ENCODE assay signal across 16 mouse cellular contexts in genomic region chr15:101325991-101326534, GRCm38 (mm10). TPM values are rescaled to one million over a fixed set of nuclear protein-coding genes. Genes with fewer than 3 reads are reported as not detected.
DNase-seq lines count a peak whose midpoint lies in the region; ATAC-seq and TF ChIP-seq lines count a peak whose summit lies in the region.
"Had no signal": no experiment of that assay in that cellular context is flagged by ENCODE, and none has a peak within 500 bp of the region (broad histone marks: within the 10 kb centered on the region; RNA-seq: fewer than 3 reads in every experiment).

No protein-coding gene starts in this region.

- no peak for ATAC-seq in stomach, embryonic 15.5 days (ENCODE audit: insufficient read depth, low FRiP score, low read depth)
- no peak for ATAC-seq in stomach, postnatal 0 days (ENCODE audit: low FRiP score, low TSS enrichment)
- ATAC-seq in stomach, embryonic 16.5 days (ENCODE audit: insufficient read depth, low FRiP score) = no peak
- ATAC-seq: forebrain, postnatal 0 days; hindbrain, embryonic 16.5 days had no signal

- no peaks in the 10 kb centered on the region for H3K36me3 ChIP-seq in stomach, embryonic 15.5 days
- H3K36me3 ChIP-seq in stomach, postnatal 0 days (ENCODE audit: control insufficient read depth, insufficient read depth, low read length) = no peaks in the 10 kb centered on the region
- H3K36me3 ChIP-seq in stomach, embryonic 16.5 days (ENCODE audit: control insufficient read depth, insufficient read depth, low read length) = no peaks in the 10 kb centered on the region

- no peaks in the 10 kb centered on the region for H3K9me3 ChIP-seq in stomach, embryonic 15.5 days
- no peaks in the 10 kb centered on the region for H3K9me3 ChIP-seq in stomach, postnatal 0 days (ENCODE audit: control insufficient read depth, low read length)
- no peaks in the 10 kb centered on the region for H3K9me3 ChIP-seq in stomach, embryonic 16.5 days (replicated peaks; ENCODE audit: control insufficient read depth, low read length)

- TF ChIP-seq EP300 in stomach, postnatal 0 days (optimal IDR thresholded peaks at IDR 0.05) = no peak

- no peak overlapping the region for H3K27ac ChIP-seq in gastrocnemius, adult 2 months
- peak overlapping the region; percentile 54; the same call in 1 of the 2 replicates for H3K27ac ChIP-seq in stomach, embryonic 15.5 days
- H3K27ac ChIP-seq in stomach, postnatal 0 days (replicated peaks) = no peak overlapping the region
- H3K27ac ChIP-seq in stomach, embryonic 16.5 days (ENCODE audit: low read length) = peak overlapping the region; percentile 69

- peak; percentile 33 for DNase-seq in gastrocnemius, adult 2 months
- DNase-seq in gastrocnemius, postnatal 10 days = no peak
- no peak for DNase-seq in stomach, postnatal 0 days (ENCODE audit: low spot score)
- peak; percentile 93 for DNase-seq in ZHBTc4 (ENCODE audit: low read depth, low spot score)
- DNase-seq in cerebellum, adult 9-10 months = no peak
- DNase-seq in left cerebral cortex, postnatal 14 days (ENCODE audit: low spot score in 2 of 2) = no peak
- DNase-seq: forebrain, postnatal 0 days; gastrocnemius, postnatal 36 days; right cerebral cortex, adult 18-20 months; thymus, adult 2 months had no signal

- H3K4me3 ChIP-seq in gastrocnemius, adult 2 months = no peak overlapping the region
- H3K4me3 ChIP-seq in stomach, embryonic 15.5 days (replicated peaks) = no peak overlapping the region
- H3K4me3 ChIP-seq in stomach, postnatal 0 days (ENCODE audit: low read depth, low read length) = no peak overlapping the region
- H3K4me3 ChIP-seq in stomach, embryonic 16.5 days (replicated peaks; ENCODE audit: low read length) = no peak overlapping the region
- H3K4me3 ChIP-seq: erythroblast, embryonic 14.5 days had no signal

- no peaks in the 10 kb centered on the region for H3K27me3 ChIP-seq in stomach, embryonic 15.5 days (replicated peaks)
- no peaks in the 10 kb centered on the region for H3K27me3 ChIP-seq in stomach, postnatal 0 days (ENCODE audit: control insufficient read depth, insufficient read depth, low read length)
- no peaks in the 10 kb centered on the region for H3K27me3 ChIP-seq in stomach, embryonic 16.5 days (ENCODE audit: control insufficient read depth, insufficient read depth, low read length)

- H3K4me1 ChIP-seq in stomach, embryonic 15.5 days = peaks cover 28% of the 10 kb centered on the region
- H3K4me1 ChIP-seq in stomach, postnatal 0 days (replicated peaks; ENCODE audit: control insufficient read depth, insufficient read depth) = peaks cover 3% of the 10 kb centered on the region; the same call in 1 of the 2 replicates
- peaks cover 27% of the 10 kb centered on the region for H3K4me1 ChIP-seq in stomach, embryonic 16.5 days (ENCODE audit: control insufficient read depth, insufficient read depth, low read length)

- intact Hi-C loops in gastrocnemius, adult 2 months (cut with DNase I) = loop anchor here (5.0 kb wide), 2 partner anchors 441 to 656 kb away; no protein-coding TSS in a partner anchor
- intact Hi-C loops in left cerebral cortex, postnatal 14 days (cut with DNase I) = loop anchor here (2.0 to 5.0 kb wide), 3 partner anchors 196 to 659 kb away; no protein-coding TSS in a partner anchor

- no peak for TF ChIP-seq CTCF in gastrocnemius, adult 2 months (IDR thresholded peaks at IDR 0.05)
- TF ChIP-seq CTCF in stomach, postnatal 0 days (IDR thresholded peaks at IDR 0.05; ENCODE audit: low read depth) = no peak

- H3K9ac ChIP-seq in stomach, embryonic 15.5 days = no peak overlapping the region
- H3K9ac ChIP-seq in stomach, postnatal 0 days (ENCODE audit: low read length) = no peak overlapping the region
- no peak overlapping the region for H3K9ac ChIP-seq in stomach, embryonic 16.5 days (ENCODE audit: low read length)
- H3K9ac ChIP-seq: forebrain, postnatal 0 days had no signal

- WGBS in stomach, embryonic 15.5 days = 39% methylated on average over 10 of the region's 10 CpGs
- 40% methylated on average over 10 of the region's 10 CpGs for WGBS in stomach, postnatal 0 days
- WGBS in stomach, embryonic 16.5 days = 42% methylated on average over 10 of the region's 10 CpGs

- no peak overlapping the region for H3K4me2 ChIP-seq in stomach, embryonic 15.5 days
- no peak overlapping the region for H3K4me2 ChIP-seq in stomach, postnatal 0 days (replicated peaks; ENCODE audit: low read depth)
- H3K4me2 ChIP-seq in stomach, embryonic 16.5 days (ENCODE audit: low read depth, low read length) = no peak overlapping the region

RNA-seq across cellular contexts. Expression of gene 6030408B16Rik, which starts 33.1 kb away (rescaled TPM):
- under 1 TPM; 0.20 to 0.36 TPM for total RNA-seq in gastrocnemius, adult 2 months (2021)
- total RNA-seq in gastrocnemius, postnatal 10 days (2021) = under 1 TPM; 0.54 to 0.77 TPM
- 9.5 and 11.6 TPM in 2 replicates for polyA plus RNA-seq in stomach, embryonic 15.5 days (2015; fragmentation: Nextera tagmentation; extraction: Ambion mirVana)
- polyA plus RNA-seq in stomach, postnatal 0 days (2015; fragmentation: Nextera tagmentation; extraction: Ambion mirVana) = 2.4 TPM in 2 replicates
- 9.4 and 9.5 TPM in 2 replicates for polyA plus RNA-seq in stomach, embryonic 16.5 days (2015; fragmentation: Nextera tagmentation; extraction: Ambion mirVana)
- total RNA-seq in left cerebral cortex, postnatal 14 days (2021) = under 1 TPM; 0.24 to 0.49 TPM
- total RNA-seq: left cerebral cortex, postnatal 25 days had no signal
- polyA plus RNA-seq: erythroblast, embryonic 14.5 days had no signal

RNA-seq across cellular contexts. Expression of gene Atg101, which starts 42.0 kb away (rescaled TPM):
- total RNA-seq in gastrocnemius, adult 2 months (2021) = 10 to 100 TPM; 23.7 to 32.4 TPM
- total RNA-seq in gastrocnemius, postnatal 10 days (2021) = 10 to 100 TPM; 24.4 to 27.2 TPM
- 66.0 and 66.4 TPM in 2 replicates for polyA plus RNA-seq in stomach, embryonic 15.5 days (2015; fragmentation: Nextera tagmentation; extraction: Ambion mirVana)
- 49.3 and 50.4 TPM in 2 replicates for polyA plus RNA-seq in stomach, postnatal 0 days (2015; fragmentation: Nextera tagmentation; extraction: Ambion mirVana)
- polyA plus RNA-seq in stomach, embryonic 16.5 days (2015; fragmentation: Nextera tagmentation; extraction: Ambion mirVana) = 66.9 and 67.0 TPM in 2 replicates
- total RNA-seq in left cerebral cortex, postnatal 14 days (2021) = 10 to 100 TPM; 38.5 to 43.2 TPM

RNA-seq across cellular contexts. Expression of gene Krt80, which starts 43.9 kb away (rescaled TPM):
- 1 to 10 TPM; 1.6 to 2.5 TPM for total RNA-seq in gastrocnemius, adult 2 months (2021)
- total RNA-seq in gastrocnemius, postnatal 10 days (2021) = 1 to 10 TPM in 1 of 2 experiments, under 1 TPM in 1; 0.66 to 1.4 TPM
- polyA plus RNA-seq in stomach, embryonic 15.5 days (2015; fragmentation: Nextera tagmentation; extraction: Ambion mirVana) = 7.7 and 12.7 TPM in 2 replicates
- 63.0 and 75.8 TPM in 2 replicates for polyA plus RNA-seq in stomach, postnatal 0 days (2015; fragmentation: Nextera tagmentation; extraction: Ambion mirVana)
- polyA plus RNA-seq in stomach, embryonic 16.5 days (2015; fragmentation: Nextera tagmentation; extraction: Ambion mirVana) = 37.4 and 64.5 TPM in 2 replicates
- 1 to 10 TPM; 1.6 to 1.9 TPM for total RNA-seq in left cerebral cortex, postnatal 14 days (2021)
- total RNA-seq: CH12.LX had no signal
- polyA plus RNA-seq: erythroblast, embryonic 14.5 days had no signal

Comparison
In these comparisons a context has a peak if more than half of its experiments do, and no peak if none do; other contexts are left out.
1. DNase-seq: peak in gastrocnemius, adult 2 months (single experiment) and ZHBTc4 (single experiment); none in gastrocnemius, postnatal 10 days (single experiment), stomach, postnatal 0 days (single experiment), cerebellum, adult 9-10 months (single experiment) and left cerebral cortex, postnatal 14 days (0 of 2).
2. H3K27ac ChIP-seq: peak in stomach, embryonic 15.5 days (single experiment) and stomach, embryonic 16.5 days (single experiment); none in gastrocnemius, adult 2 months (single experiment) and stomach, postnatal 0 days (single experiment).